7 mouse cellular contexts compared by ENCODE assay signal in the genomic region with DNA sequence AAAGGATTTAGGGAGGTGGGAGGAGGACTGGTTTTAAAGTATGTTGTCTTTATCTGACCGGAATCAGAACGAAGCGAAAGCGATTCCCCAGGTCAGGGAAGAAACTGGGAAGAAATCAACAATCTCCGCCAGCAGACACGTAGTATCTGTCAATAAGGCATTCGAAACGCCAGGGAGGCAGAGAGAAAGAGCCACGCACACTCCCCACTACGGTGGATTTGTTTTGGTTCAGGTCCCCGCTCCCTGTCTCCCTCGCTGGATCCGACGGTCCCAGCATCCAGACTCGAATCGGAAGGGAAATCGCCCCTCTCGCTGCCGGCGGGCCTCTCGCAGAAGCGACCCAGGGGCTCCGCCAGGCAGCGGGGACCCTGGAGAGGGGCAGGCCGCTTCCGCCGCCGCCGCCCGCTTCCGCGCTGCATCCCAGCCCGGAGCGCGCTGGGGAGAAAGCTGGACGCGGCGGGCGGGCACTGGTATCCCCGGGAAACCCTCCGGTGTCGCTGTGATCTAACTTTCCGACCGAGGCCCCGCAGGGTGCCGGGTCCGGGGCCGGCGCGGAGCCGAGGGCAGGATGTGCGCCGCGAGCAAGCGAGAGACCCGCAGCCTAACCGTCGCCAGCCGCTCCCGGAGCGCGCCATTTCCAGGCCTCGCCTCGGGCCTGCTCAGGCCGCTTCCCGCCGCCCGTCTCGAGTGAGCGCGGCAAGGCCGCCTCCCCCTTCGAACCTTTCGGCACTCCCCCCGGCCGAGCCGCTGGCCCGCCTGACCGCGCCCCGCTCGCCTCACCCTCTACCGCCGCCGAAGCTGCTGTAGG. TPM values are rescaled to one million over a fixed set of nuclear protein-coding genes. Genes with fewer than 3 reads are reported as not detected.
A peak's percentile ranks its signal among the peaks of the same experiment; 100 is the strongest.
DNase-seq lines count a peak whose midpoint lies in the region; ATAC-seq and TF ChIP-seq lines count a peak whose summit lies in the region.

No protein-coding gene starts in this region.

- ATAC-seq in forebrain, embryonic 14.5 days, result peak; percentile 78
- ATAC-seq in liver, postnatal 0 days, result peak; percentile 72

- H3K79me2 ChIP-seq in liver, adult 2 months (ENCODE audit: control insufficient read depth, insufficient read depth, low read length), result peaks cover 37% of the 10 kb centered on the region; the same call in 1 of the 2 replicates

- peak overlapping the region; percentile 76 for H3K27ac ChIP-seq in liver, adult 2 months (replicated peaks; ENCODE audit: insufficient read depth, low read depth, low read length)
- peak overlapping the region; percentile 93 for H3K27ac ChIP-seq in forebrain, embryonic 14.5 days (ENCODE audit: low read depth, low read length)
- peak overlapping the region; percentile 94 for H3K27ac ChIP-seq in liver, postnatal 0 days (ENCODE audit: low read depth)

- no peaks in the 10 kb centered on the region for H3K27me3 ChIP-seq in liver, adult 2 months (ENCODE audit: control insufficient read depth, insufficient read depth, low read length)
- no peaks in the 10 kb centered on the region for H3K27me3 ChIP-seq in forebrain, embryonic 14.5 days (replicated peaks; ENCODE audit: control insufficient read depth, insufficient read depth, low read length)
- no peaks in the 10 kb centered on the region for H3K27me3 ChIP-seq in liver, postnatal 0 days (ENCODE audit: insufficient read depth, low read length)

- WGBS in liver, adult 2 months, result under 1% methylated on average over 85 of the region's 85 CpGs
- under 1% methylated on average over 80 of the region's 85 CpGs for WGBS in forebrain, embryonic 14.5 days
- under 1% methylated on average over 65 of the region's 85 CpGs for WGBS in liver, postnatal 0 days (ENCODE audit: insufficient replicate concordance)

- no peaks in the 10 kb centered on the region for H3K9me3 ChIP-seq in forebrain, embryonic 14.5 days (replicated peaks; ENCODE audit: control insufficient read depth, low read length)
- no peaks in the 10 kb centered on the region for H3K9me3 ChIP-seq in liver, postnatal 0 days (ENCODE audit: low read length)

- TF ChIP-seq POLR2A in liver, adult 2 months (IDR thresholded peaks at IDR 0.05; ENCODE audit: extremely low read depth, insufficient read depth, low read length), result no peak

- peaks cover 9% of the 10 kb centered on the region for H3K4me1 ChIP-seq in liver, adult 2 months (ENCODE audit: control insufficient read depth, insufficient read depth, low read length)
- H3K4me1 ChIP-seq in forebrain, embryonic 14.5 days (ENCODE audit: control insufficient read depth, insufficient read depth, low read length), result peaks cover 6% of the 10 kb centered on the region
- H3K4me1 ChIP-seq in liver, postnatal 0 days (ENCODE audit: insufficient read depth), result peaks cover 8% of the 10 kb centered on the region

- TF ChIP-seq CTCF in liver, adult 2 months (IDR thresholded peaks at IDR 0.05; ENCODE audit: low read depth, low read length), result no peak
- TF ChIP-seq CTCF in liver, postnatal 0 days (IDR thresholded peaks at IDR 0.05; ENCODE audit: low read depth), result no peak

- H3K4me2 ChIP-seq in forebrain, embryonic 14.5 days (ENCODE audit: low read length), result peak overlapping the region; percentile 59
- peak overlapping the region; percentile 82 for H3K4me2 ChIP-seq in liver, postnatal 0 days (ENCODE audit: low read depth, low read length)

- TF ChIP-seq EP300 in liver, postnatal 0 days (IDR thresholded peaks at IDR 0.05; ENCODE audit: low read depth), result no peak

- H3K4me3 ChIP-seq in liver, adult 2 months (ENCODE audit: insufficient read depth, low read depth, low read length), result peak overlapping the region; percentile 68
- H3K4me3 ChIP-seq in forebrain, embryonic 14.5 days (ENCODE audit: low read depth, low read length), result peak overlapping the region; percentile 100
- H3K4me3 ChIP-seq in liver, postnatal 0 days (ENCODE audit: low read depth, low read length), result peak overlapping the region; percentile 84

- DNase-seq in liver, adult 2 months (ENCODE audit: extremely low read depth, low read depth, low spot score), result peak; percentile 34
- DNase-seq in liver (no peak), adipocyte (ENCODE audit: low spot score) (peak; percentile 48)
- no peak for DNase-seq in forebrain, embryonic 14.5 days (ENCODE audit: low spot score)
- DNase-seq in liver, postnatal 0 days, result no peak
- no peak for DNase-seq in yolk sac, embryonic 10.5 days (ENCODE audit: low spot score)
- DNase-seq in layer of hippocampus, adult 8-10 months (ENCODE audit: low spot score in 2 of 2), result no peak

- H3K36me3 ChIP-seq in liver, adult 2 months (ENCODE audit: control insufficient read depth, insufficient read depth, low read length), result peaks cover 10% of the 10 kb centered on the region
- peaks cover 28% of the 10 kb centered on the region for H3K36me3 ChIP-seq in forebrain, embryonic 14.5 days (ENCODE audit: control insufficient read depth, insufficient read depth, low read length)
- H3K36me3 ChIP-seq in liver, postnatal 0 days (replicated peaks; ENCODE audit: insufficient read depth, low read length), result peaks cover 11% of the 10 kb centered on the region

- H3K9ac ChIP-seq in liver, adult 2 months (ENCODE audit: low read depth, low read length), result peak overlapping the region; percentile 90
- H3K9ac ChIP-seq in forebrain, embryonic 14.5 days (ENCODE audit: low read length), result peak overlapping the region; percentile 99
- H3K9ac ChIP-seq in liver, postnatal 0 days (replicated peaks), result peak overlapping the region; percentile 100

RNA-seq across cellular contexts. Expression of a gene that starts 0.6 kb away (rescaled TPM):
- total RNA-seq in liver, adult 2 months (2014; rRNA removed), result 139 and 146 TPM in 2 replicates
- 127 and 134 TPM in 2 replicates for polyA plus RNA-seq in liver, adult 2 months (2012; rRNA removed)
- 402 and 418 TPM in 2 replicates for polyA plus RNA-seq in forebrain, embryonic 14.5 days (2014; fragmentation: Nextera tagmentation; extraction: Ambion mirVana)
- 124 and 132 TPM in 2 replicates for polyA plus RNA-seq in liver, postnatal 0 days (2015; fragmentation: Nextera tagmentation; extraction: Ambion mirVana)
- total RNA-seq in layer of hippocampus, adult 8-10 months (2022), result 100 to 1,000 TPM; 278 to 306 (median 300) TPM

RNA-seq across cellular contexts. Expression of a gene that starts 23.8 kb away (rescaled TPM):
- 0.60 and 1.0 TPM in 2 replicates for total RNA-seq in liver, adult 2 months (2014; rRNA removed)
- polyA plus RNA-seq in liver, adult 2 months (2012; rRNA removed), result 0.51 and 1.4 TPM in 2 replicates
- polyA plus RNA-seq in forebrain, embryonic 14.5 days (2014; fragmentation: Nextera tagmentation; extraction: Ambion mirVana), result 0.99 and 1.6 TPM in 2 replicates
- 2.4 TPM in 2 replicates for polyA plus RNA-seq in liver, postnatal 0 days (2015; fragmentation: Nextera tagmentation; extraction: Ambion mirVana)
- total RNA-seq in layer of hippocampus, adult 8-10 months (2022), result 10 to 100 TPM in 2 of 4 experiments, 1 to 10 TPM in 2; 3.2 to 20.7 (median 11.6) TPM

RNA-seq across cellular contexts. Expression of a gene that starts 49.7 kb away (rescaled TPM):
- 0.83 and 1.1 TPM in 2 replicates for total RNA-seq in liver, adult 2 months (2014; rRNA removed)
- polyA plus RNA-seq in liver, adult 2 months (2012; rRNA removed), result 2.1 and 2.7 TPM in 2 replicates
- polyA plus RNA-seq in forebrain, embryonic 14.5 days (2014; fragmentation: Nextera tagmentation; extraction: Ambion mirVana), result 14.0 and 16.4 TPM in 2 replicates
- polyA plus RNA-seq in liver, postnatal 0 days (2015; fragmentation: Nextera tagmentation; extraction: Ambion mirVana), result 0.59 and 0.73 TPM in 2 replicates
- total RNA-seq in layer of hippocampus, adult 8-10 months (2022), result 10 to 100 TPM; 43.7 to 45.3 (median 44.5) TPM

RNA-seq across cellular contexts. Expression of a gene that starts 57.5 kb away (rescaled TPM):
- 15.3 and 25.1 TPM in 2 replicates for total RNA-seq in liver, adult 2 months (2014; rRNA removed)
- 22.6 and 24.4 TPM in 2 replicates for polyA plus RNA-seq in liver, adult 2 months (2012; rRNA removed)
- polyA plus RNA-seq in forebrain, embryonic 14.5 days (2014; fragmentation: Nextera tagmentation; extraction: Ambion mirVana), result 240 and 256 TPM in 2 replicates
- 75.4 and 81.4 TPM in 2 replicates for polyA plus RNA-seq in liver, postnatal 0 days (2015; fragmentation: Nextera tagmentation; extraction: Ambion mirVana)
- total RNA-seq in layer of hippocampus, adult 8-10 months (2022), result 10 to 100 TPM; 50.2 to 60.7 (median 55.7) TPM

Comparison
In these comparisons a context has a peak if more than half of its experiments do, and no peak if none do; other contexts are left out.
1. DNase-seq: peak in liver, adult 2 months (single experiment) and adipocyte (single experiment); none in liver (single experiment), forebrain, embryonic 14.5 days (single experiment), liver, postnatal 0 days (single experiment), yolk sac, embryonic 10.5 days (single experiment) and layer of hippocampus, adult 8-10 months (0 of 2).
2. Peak in every context shown above with its lines, with median percentiles within 50 percentile points of each other: H3K27ac ChIP-seq, H3K4me3 ChIP-seq and H3K9ac ChIP-seq.